Mouse (Mus musculus): Measurements from ENCODE around the gene Slc34a3. TPM values are rescaled to one million over a fixed set of nuclear protein-coding genes. Genes with fewer than 3 reads are reported as not detected.
"Not testable (repeated sequence)": the region's sequence is repeated elsewhere in the genome, so short reads cannot be mapped to it uniquely, and the experiment has no call there.

Gene Slc34a3
- not detected for total RNA-seq (2021)
- long read RNA-seq, experiment 1: 0 reads
- long read RNA-seq, experiment 2: 0 reads

DNA sequence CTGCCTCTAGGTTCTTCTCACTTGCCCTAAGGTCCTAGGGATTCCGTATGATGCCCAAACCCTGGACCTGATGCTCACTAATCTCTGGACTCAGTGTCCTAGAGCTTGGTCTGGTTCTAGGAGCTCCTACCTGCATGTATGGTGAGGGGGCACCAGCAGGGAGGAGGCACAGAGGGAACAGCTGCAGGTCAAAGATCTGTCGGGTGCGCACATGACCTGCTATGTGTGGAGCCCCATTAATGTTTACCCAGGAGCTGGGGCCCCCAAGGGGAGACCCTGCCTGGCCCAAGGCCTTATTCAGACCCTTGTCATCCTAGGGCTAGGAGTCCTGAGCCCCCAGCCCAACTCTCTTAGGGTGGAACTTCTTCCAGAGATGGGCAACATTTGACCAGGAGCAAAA, at the start of gene Slc34a3:
Gene Slc34a3, minus strand, starts transcription at position 315 of the 400 bp plus-strand sequence.
- no peak for DNase-seq

GRCm38 (mm10) chr2:25278928-25279882, 45.0 kb upstream of the Slc34a3 start:
- DNase-seq: peak; percentile 38

DNA sequence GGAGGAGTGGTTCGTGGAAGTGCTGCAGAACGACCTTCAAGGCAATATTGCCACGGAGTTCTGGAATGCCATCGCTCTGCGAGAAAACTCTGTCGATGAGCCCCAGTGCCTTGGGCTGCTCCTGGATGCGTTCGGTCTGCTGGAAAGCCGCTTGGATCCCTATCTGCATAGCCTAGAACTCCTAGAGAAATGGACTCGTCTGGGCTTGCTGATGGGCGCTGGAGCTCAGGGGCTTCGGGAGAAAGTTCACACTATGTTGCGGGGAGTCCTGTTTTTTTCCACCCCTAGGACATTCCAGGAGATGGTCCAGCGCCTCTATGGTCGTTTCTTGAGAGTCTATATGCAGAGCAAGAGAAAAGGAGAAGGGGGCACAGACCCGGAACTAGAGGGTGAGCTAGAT, 38.8 kb upstream of the Slc34a3 start:
- no peak for DNase-seq

DNA sequence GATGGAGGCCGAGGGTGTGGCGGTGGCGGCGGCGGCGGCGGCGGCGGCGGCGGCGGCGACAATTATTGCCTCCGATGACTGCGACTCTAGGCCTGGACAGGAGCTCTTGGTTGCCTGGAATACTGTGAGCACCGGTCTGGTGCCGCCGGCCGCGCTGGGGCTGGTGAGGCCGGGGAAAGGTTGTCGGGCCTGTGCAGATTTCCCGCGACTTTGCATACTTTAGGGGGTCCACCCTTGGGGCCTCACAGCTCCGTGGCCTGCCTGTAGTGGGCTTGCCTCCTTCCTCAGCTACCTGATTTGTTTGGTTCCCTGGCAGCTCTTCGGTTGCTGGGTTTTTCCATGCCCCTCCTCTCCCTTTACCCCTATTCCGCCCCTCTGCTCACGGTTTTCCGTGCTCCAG, 38.4 kb upstream of the Slc34a3 start:
- DNase-seq: no peak

GRCm38 (mm10) chr2:25271827-25272511, 37.8 kb upstream of the Slc34a3 start, which contains the start of the genes Ssna1 and Anapc2:
TSS of gene Ssna1 (minus strand) at chr2:25272438.
TSS of gene Anapc2 (plus strand) at chr2:25272478.
- DNase-seq: peak; percentile 95

DNA sequence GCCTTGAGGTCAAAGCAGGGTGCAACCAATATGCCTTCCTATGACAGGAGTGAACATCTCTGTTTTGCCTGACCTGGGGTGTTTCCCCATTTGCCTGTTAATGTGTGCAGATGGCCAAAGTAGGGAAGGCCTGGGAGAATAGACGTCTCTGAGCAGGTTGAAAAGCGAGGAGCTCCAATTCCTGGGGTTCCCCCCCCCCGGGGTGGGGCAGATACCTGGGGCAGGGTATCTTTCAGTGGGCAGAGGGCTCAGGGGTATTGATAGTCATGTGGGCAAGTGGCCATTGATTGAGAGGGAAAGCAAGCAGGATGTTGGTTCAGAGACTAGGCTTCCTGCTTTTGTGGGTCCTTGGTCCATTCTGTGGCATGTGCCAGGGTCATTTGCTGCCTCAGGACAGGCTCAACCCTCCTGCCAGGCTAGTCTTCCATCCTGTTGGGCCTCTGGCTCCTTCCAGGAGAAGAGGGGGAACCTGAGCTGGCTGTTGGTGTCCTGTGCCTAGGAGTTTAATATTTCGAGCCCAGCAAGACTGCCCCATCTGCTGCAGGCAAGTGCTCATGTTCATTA, 33.7 kb upstream of the Slc34a3 start:
- DNase-seq: no peak

DNA sequence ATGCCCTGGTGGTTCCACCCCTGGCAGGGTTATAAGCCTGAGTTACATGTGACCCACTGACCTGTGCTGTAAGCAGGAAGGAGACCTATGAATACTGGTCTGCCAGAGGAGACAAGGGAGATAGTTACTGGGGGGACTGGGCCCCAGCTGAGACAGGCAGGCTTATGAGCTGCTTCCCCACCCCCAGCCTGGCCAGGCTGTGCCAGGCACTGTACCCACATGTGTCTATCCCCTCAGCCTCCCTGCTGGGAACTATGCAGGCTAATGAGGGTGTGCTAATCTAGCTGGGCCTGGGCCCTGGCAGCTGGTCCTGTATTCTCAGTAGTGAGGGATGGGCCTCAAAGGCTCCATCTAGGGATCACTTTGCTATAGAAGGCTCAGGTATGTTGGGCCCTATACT, 33.1 kb upstream of the Slc34a3 start:
- no peak for DNase-seq

DNA sequence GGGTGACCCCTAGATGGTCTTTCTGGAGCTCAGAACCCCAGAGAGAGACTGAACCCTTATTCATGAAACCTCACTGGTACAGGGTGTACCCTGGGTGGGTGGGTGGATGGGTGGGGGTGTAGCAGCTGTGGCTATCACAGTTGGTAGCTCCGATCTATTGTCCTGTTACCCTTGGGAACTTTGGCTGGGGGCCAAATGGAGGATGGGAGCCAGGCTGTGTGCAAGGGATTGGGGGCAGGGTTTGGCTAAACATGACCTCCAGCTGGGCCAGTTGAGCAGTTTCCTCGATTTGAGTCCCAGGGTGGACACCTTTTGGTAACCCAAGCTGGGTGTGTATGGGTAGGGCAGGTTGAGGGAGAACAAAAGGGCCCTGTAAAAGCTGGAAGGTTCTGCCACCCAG, 32.6 kb upstream of the Slc34a3 start:
- peak; percentile 40 for DNase-seq

GRCm38 (mm10) chr2:25265897-25266656, 31.9 kb upstream of the Slc34a3 start:
- DNase-seq: peak; percentile 16

- DNase-seq: no peak
These were observed 30.7 kb upstream of the Slc34a3 start for GRCm38 (mm10) chr2:25264851-25265250.

DNA sequence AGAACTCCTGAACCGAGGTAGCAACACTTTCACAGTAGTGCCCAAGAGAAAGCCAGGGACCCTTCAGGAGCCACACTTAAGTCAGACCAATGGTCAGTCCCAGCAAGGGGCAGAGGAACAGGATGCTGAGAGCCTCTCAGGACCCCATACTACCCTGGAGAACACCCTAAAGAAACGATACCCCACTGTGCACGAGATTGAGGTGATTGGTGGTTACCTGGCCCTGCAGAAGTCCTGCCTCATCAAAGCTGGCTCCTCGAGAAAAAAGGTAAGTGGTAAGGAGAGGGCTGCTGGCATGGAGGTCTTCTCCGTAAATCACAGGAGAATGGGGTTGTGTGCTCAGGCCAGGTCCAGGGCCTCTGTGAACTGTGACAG, 30.1 kb upstream of the Slc34a3 start:
- DNase-seq: no peak

DNA sequence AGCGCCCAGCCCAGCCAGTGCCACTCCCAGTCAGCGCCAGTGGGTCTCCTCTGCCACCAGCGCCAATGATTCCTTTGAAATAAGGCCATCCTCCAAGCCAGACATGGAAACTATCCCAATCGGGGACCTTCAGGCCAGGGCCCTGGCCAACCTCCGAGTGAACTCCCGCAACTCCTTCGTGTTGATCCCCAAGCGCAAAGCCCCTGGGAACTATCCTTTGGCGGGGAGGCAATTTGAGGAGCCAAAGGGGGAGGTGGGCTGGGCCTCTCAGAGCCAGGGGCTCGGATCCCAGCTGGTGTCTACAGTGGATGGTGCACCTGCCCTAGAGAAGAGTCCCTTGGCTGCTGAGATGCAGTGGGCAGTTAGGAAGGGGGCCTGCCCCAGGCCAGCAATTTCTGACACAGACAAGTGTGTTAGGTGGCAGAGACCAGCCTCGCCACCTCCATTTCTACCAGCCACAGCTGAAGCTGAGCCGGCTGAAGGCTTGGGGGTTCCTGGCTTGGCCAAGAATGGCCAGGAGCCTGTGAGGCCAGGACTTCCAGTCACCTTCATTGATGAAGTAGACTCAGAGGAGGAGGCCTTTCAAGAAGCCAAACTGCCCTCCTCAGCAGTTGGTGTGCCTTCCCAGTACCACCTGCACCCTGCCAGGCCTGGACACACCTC, 29.6 kb upstream of the Slc34a3 start:
- DNase-seq: no peak

GRCm38 (mm10) chr2:25262795-25263622, 28.8 kb upstream of the Slc34a3 start:
- peak; percentile 22 for DNase-seq

GRCm38 (mm10) chr2:25262291-25262767, 28.2 kb upstream of the Slc34a3 start, which contains the start of gene Tprn:
TSS of gene Tprn (plus strand) at chr2:25262618.
- peak; percentile 95 for DNase-seq

DNA sequence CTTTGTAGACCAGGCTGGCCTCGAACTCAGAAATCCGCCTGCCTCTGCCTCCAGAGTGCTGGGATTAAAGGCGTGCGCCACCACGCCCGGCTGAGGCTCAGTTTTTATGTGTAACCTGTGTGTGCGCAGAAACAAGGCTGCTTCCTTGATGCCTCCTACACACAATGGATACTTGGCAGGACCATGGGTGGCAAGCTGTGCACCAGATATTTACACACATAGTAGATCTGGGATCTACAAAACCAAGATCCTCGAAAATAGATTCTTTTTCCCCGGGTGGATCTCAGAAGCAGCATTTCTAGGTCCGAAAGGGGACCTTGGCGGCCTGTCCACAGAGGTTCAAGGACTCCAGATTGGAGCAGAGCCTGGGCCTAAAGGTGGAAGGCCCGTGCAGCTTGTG, 27.7 kb upstream of the Slc34a3 start:
- DNase-seq: no peak

DNA sequence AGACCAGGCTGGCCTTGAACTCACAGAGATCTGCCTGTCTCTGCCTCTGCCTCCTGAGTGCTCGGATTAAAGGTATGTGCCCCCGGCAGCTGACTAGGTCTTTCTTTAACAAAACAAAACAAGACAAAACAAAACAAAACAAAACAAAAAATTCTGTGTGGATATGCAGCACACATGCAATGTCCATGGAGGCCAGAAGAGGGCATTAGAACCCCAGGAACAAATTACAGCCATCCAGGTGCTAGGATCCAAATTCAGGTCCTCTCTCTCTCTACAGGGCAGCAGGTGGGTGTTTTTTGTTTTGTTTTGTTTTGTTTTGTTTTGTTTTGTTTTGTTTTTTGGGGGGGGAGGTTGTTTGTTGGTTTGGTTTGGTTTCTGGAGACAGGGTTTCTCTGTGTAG, 24.7 kb upstream of the Slc34a3 start:
- DNase-seq: no peak

DNA sequence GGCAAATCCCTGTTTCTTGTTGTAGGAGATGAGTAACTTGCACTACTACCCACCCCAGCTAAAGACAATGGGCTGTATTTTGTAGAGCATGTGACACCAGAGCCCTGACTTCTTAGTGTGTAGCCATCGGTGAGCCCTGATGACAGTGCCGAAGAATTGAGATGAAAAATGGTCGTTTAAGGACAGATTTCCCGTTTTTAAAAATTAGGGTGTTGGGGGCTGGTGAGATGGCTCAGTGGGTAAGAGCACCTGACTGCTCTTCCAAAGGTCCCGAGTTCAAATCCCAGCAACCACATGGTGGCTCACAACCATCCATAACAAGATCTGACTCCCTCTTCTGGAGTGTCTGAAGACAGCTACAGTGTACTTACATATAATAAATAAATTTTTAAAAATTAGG, 23.1 kb upstream of the Slc34a3 start:
- DNase-seq: not testable (repeated sequence)

GRCm38 (mm10) chr2:25256443-25257109, 22.4 kb upstream of the Slc34a3 start:
- DNase-seq: not testable (repeated sequence)

DNA sequence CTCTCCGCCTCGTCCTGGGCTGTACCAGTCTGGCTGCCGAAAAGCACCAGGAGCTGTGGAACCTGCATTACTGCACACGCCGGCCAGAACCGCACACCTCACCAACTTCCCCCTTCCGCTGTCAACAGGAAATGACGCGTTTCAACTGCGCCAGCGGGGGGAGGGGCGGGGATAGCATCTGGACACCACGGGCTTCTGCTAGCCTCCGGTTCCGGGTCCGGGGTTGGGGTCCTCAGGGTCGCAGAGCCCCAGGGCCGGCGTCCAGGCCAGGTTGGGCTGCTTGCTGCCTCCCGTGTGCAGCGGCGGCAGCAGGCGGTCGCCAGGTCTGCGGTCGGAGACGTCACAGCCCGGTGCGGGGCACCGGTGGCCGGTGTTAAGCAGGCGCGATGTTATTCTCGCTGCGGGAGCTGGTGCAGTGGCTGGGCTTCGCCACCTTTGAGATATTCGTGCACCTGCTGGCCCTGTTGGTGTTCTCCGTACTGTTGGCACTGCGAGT, 21.2 kb upstream of the Slc34a3 start, which contains the start of gene Tmem203:
Gene Tmem203, plus strand, starts transcription at position 156 of the 496 bp plus-strand sequence.
- peak; percentile 78 for DNase-seq
